Mouse (Mus musculus) intestine, embryonic 16.5 days (tissue): ENCODE measurements around the gene Zfp563. TPM values are rescaled to one million over a fixed set of nuclear protein-coding genes. Genes with fewer than 3 reads are reported as not detected.
A peak's percentile ranks its signal among the peaks of the same experiment; 100 is the strongest.

Experiments
- ATAC-seq: fragments of 200-750 bp; cut with Nextera tagmentation; 2 replicates; pipeline ENCODE4 v1.8.0; 2017; ENCODE audit warnings: moderate TSS enrichment, moderate library complexity
- H3K27ac ChIP-seq: fragments of 300-500 bp; sonication (generic); 2 replicates; pipeline ENCODE4 v1.5.1; 2014; ENCODE audit warnings: mild to moderate bottlenecking, low read length
- H3K27me3 ChIP-seq: fragments of 300-500 bp; sonication (generic); replicated peaks from 2 replicates; pipeline ENCODE4 v1.6.1; 2014; ENCODE audit warnings: low read length, control low read depth, mixed read lengths; ENCODE audit not compliant: control insufficient read depth, insufficient read depth
- H3K36me3 ChIP-seq: fragments of 300-500 bp; sonication (generic); 2 replicates; pipeline ENCODE4 v1.6.1; 2014; ENCODE audit warnings: low read length, control low read depth; ENCODE audit not compliant: control insufficient read depth, insufficient read depth
- H3K4me1 ChIP-seq: fragments of 300-500 bp; sonication (generic); 2 replicates; pipeline ENCODE4 v1.6.1; 2014; ENCODE audit warnings: low read length, control low read depth, mixed read lengths; ENCODE audit not compliant: control insufficient read depth, insufficient read depth
- H3K4me2 ChIP-seq: fragments of 300-500 bp; sonication (generic); 2 replicates; pipeline ENCODE4 v1.6.1; 2014; ENCODE audit warnings: low read depth, low read length, control low read depth
- H3K4me3 ChIP-seq: fragments of 300-500 bp; sonication (generic); 2 replicates; pipeline ENCODE4 v1.5.1; 2014; ENCODE audit warnings: mild to moderate bottlenecking, low read length
- H3K9ac ChIP-seq: fragments of 300-500 bp; sonication (generic); 2 replicates; pipeline ENCODE4 v1.6.1; 2014; ENCODE audit warnings: low read depth, low read length
- H3K9me3 ChIP-seq: fragments of 300-500 bp; sonication (generic); 2 replicates; pipeline ENCODE4 v1.6.1; 2016; ENCODE audit warnings: low read length, control low read depth; ENCODE audit not compliant: control insufficient read depth
- WGBS: fragments of 180-500 bp; shearing (Covaris S2); extraction: QIAGEN DNeasy Blood & Tissue Kit; methylation state at CpG from one replicate; pipeline ENCODE4 v1.1.7; 2014; 5-methylcytosine and 5-hydroxymethylcytosine counted together
- polyA plus RNA-seq: library from polyadenylated mRNA; unstranded; fragments of >200 nt; fragmentation: Nextera tagmentation; extraction: Ambion mirVana; gene quantifications from 2 replicates; pipeline ENCODE4 v1.2.1, GENCODE M21; 2015

Gene Zfp563
- polyA plus RNA-seq = 5.1 and 5.2 TPM in 2 replicates

DNA sequence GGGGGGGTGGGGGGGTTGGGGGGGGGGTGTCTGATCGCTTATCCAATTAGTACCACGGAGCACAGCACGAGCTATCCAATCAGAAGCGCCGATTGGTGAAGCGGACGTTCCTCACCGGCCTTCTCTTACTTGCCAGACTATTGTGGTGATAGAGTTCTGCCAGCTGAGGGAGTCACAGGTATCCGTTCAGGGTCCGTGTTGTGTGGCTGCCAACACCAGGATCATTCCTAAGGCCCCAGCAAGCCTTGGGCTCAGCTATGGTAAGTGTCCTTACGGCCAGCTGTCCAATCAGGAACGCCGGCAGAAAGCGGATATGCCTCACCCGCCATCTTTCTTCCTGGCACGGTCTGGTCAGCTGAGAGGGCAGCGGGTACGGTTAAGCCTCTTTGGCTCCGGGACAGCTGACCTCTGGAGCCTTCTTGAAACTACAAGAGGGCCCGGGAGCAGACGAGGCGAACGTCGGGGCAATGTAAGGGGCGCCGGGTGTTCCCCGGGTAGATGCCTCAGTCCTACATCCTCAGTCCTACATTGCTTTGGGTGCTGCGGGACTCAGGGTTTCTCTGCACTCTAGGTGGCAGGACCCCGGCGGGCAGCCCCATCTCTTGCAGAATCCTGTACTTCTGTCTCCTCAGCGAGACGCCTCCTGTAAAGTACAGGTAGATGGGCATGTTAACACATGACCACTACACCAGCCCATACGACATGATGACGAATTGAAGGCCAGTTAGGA lies at the start of gene Zfp563:
Zfp563 (plus strand) TSS at position 91 of the 730 bp plus-strand sequence.
- Histone ChIP-seq H3K27me3 (no peaks in the 10 kb centered on the region), H3K27ac (peak within 1 kb of the TSS; percentile 90), H3K36me3 (no peaks in the 10 kb centered on the region), H3K9ac (peak within 1 kb of the TSS; percentile 74), H3K9me3 (no peaks in the 10 kb centered on the region), H3K4me1 (peaks cover 5% of the 10 kb centered on the region), H3K4me3 (peak within 1 kb of the TSS; percentile 58), H3K4me2 (peak within 1 kb of the TSS; percentile 68)
- peak; percentile 91 for ATAC-seq
- WGBS = 3% methylated on average over 34 of the region's 34 CpGs

DNA sequence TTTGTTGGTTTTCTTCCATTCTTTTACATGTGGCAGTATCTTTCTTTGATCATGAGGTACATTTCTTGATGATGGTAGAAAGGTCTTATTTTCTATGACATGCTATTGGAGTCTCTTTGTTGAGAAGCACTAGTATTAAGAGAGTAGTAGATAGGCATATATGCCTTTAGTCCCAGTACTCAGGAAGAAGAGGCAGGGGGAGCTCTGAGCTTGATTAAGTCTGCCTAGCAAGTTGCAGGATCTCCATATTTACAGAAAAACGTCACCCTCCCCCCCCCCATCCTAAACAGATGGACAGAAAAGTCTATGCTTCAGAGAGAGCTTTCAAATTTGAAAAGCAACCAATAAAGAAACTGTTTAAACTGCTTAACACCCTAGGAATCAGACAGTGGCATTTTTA lies 30.3 kb upstream of the Zfp563 start:
- Histone ChIP-seq H3K27me3 (no peaks in the 10 kb centered on the region), H3K27ac (no peak overlapping the region), H3K9ac (no peak overlapping the region), H3K4me3 (no peak overlapping the region), H3K4me1 (no peaks in the 10 kb centered on the region), H3K9me3 (no peaks in the 10 kb centered on the region), H3K4me2 (no peak overlapping the region), H3K36me3 (no peaks in the 10 kb centered on the region)
- ATAC-seq = no peak
- 9% methylated on average over 1 of the region's 1 CpGs for WGBS

DNA sequence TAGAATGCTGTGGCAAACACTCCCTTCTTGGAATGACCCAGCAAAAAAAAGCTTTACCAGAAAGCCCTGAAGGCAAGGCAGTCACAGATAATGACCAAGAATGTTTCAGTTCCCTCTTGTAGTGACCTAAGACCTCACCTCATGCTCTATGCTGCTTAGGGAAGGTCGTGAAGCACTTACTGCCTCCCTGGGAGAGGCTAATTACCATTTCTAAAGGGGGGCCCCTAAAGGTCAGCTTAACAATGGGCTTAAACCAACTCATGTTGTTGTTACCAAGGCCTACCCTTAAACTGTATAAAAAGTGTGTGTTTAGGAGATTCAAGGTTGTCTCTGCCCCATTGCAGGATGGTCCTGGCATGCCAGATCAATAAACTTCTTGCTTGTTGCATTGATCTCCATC lies 26.1 kb upstream of the Zfp563 start:
- no peaks in the 10 kb centered on the region for H3K36me3 ChIP-seq
- H3K4me3 ChIP-seq = no peak overlapping the region
- H3K27ac ChIP-seq = no peak overlapping the region
- no peaks in the 10 kb centered on the region for H3K9me3 ChIP-seq
- ATAC-seq = no peak
- H3K9ac ChIP-seq = no peak overlapping the region
- no peak overlapping the region for H3K4me2 ChIP-seq
- H3K4me1 ChIP-seq = no peaks in the 10 kb centered on the region
- WGBS = 0% methylated on average over 1 of the region's 1 CpGs
- no peaks in the 10 kb centered on the region for H3K27me3 ChIP-seq

DNA sequence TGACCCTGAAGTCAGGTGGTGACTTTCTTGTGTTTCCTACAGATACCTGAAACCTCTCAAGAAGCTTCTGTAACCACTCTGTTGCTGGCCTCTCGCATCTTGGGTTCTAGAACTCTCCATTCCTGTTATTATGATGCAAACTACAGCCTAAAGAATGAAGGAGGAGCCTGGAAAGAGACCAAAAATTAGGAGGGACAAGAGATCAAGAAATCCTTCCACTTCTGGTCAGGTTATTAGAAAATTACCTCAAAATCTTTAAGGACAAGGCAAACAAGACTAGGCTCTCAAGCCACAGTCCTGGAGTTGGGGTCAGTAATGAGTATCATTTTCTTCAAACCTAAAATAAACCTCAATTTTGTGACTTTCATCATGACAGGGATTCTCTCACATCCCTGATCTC lies 21.2 kb upstream of the Zfp563 start, which contains the start of gene 4921501E09Rik:
4921501E09Rik (minus strand) TSS at position 101 of the 400 bp plus-strand sequence.
- Histone ChIP-seq H3K9me3 (no peaks in the 10 kb centered on the region), H3K4me1 (no peaks in the 10 kb centered on the region), H3K4me2 (no peak within 1 kb of the TSS), H3K9ac (no peak within 1 kb of the TSS), H3K27ac (no peak within 1 kb of the TSS), H3K36me3 (no peaks in the 10 kb centered on the region), H3K27me3 (no peaks in the 10 kb centered on the region), H3K4me3 (no peak within 1 kb of the TSS)
- WGBS = 48% methylated on average over 1 of the region's 1 CpGs
- ATAC-seq = no peak

DNA sequence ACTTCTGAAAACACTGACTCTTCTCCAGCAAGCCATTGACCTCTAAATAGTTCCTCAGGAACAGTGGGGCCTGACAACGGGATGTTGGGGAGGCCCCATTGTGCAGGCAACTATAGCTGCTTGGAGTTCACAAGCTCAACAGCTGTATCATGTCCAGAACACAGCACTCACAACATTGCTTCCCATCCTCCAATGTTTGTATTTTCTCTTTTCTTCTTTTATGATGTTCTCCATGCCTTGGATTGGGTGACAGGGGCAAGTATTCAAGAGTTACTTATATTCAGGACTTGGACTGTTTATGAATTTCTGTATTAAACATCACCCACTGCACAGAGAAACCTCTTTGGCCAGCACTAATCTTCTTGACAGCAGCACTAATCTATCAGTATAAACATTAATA lies 2.5 kb downstream of the Zfp563 start:
- no peak for ATAC-seq
- Histone ChIP-seq H3K4me3 (no peak overlapping the region), H3K36me3 (no peaks in the 10 kb centered on the region), H3K27me3 (no peaks in the 10 kb centered on the region), H3K27ac (peak overlapping the region; percentile 92; the same call in 1 of the 2 replicates), H3K9me3 (no peaks in the 10 kb centered on the region), H3K4me1 (peaks cover 5% of the 10 kb centered on the region), H3K4me2 (no peak overlapping the region), H3K9ac (no peak overlapping the region)
- 74% methylated on average over 1 of the region's 1 CpGs for WGBS

DNA sequence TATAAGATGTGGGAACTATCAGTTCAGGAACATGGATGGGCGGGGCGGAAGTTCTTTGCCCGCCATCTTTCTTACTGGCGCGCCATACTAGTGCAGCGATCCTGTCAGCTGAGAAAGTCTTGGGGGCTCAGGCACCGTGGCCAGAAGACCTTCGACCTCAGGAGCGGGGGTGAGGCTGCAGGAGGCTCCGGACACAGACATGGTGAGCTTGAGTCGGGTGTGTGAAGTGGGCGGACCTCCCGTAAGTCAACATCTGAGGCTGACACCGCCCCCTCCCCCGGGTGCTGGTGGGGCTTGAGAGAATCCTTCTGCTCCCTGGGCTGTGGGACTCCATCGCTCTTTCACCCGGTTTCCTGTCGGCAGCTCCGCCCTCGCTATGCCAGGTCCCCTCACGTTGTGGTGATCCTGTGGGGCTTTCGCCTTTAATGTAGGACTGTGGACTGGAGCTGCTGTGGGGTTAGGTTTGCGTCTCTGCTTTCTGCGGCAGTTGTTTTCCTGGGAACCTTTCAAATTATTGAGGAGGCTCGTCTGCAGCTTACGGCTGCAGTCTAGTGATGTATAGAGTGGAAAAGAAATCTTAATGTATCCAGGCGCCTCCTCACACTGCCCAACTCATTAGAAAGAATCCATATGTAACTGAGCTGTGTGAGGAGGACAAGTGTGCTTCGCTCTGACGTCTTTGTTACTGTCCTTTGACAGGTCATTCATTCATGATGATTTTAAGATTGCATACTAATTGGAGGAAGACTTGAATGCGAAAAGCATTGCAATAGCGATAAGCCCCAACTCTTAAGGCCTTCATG lies 3.5 kb downstream of the Zfp563 start:
- no peaks in the 10 kb centered on the region for H3K36me3 ChIP-seq
- peak overlapping the region; percentile 92 for H3K27ac ChIP-seq
- no peaks in the 10 kb centered on the region for H3K9me3 ChIP-seq
- WGBS = 2% methylated on average over 31 of the region's 31 CpGs
- peak overlapping the region; percentile 81 for H3K9ac ChIP-seq
- no peaks in the 10 kb centered on the region for H3K27me3 ChIP-seq
- peaks cover 5% of the 10 kb centered on the region for H3K4me1 ChIP-seq
- ATAC-seq = peak; percentile 79
- H3K4me3 ChIP-seq = peak overlapping the region; percentile 80
- peak overlapping the region; percentile 63 for H3K4me2 ChIP-seq

DNA sequence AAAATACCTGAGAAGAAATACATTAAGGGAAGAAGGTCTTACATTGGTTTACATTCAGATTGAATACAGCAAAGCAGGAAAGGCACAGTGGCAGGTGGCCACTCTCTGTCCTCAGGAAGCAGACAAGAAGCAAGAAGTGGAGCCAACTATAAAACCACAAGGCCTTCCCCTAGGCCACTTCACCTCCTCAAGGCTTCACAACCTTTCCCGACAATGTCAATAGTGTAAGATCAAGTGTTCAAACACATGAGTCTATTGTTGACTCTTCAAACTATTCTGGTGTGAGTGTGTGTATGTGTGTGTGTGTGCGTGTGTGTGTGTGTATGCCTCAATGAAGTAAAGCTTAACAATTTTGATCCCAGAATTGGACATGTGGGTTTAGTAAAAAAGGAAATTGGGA lies 8.3 kb downstream of the Zfp563 start:
- H3K9ac ChIP-seq = no peak overlapping the region
- no peaks in the 10 kb centered on the region for H3K36me3 ChIP-seq
- no peak overlapping the region for H3K4me3 ChIP-seq
- no peaks in the 10 kb centered on the region for H3K9me3 ChIP-seq
- ATAC-seq = no peak
- no peaks in the 10 kb centered on the region for H3K27me3 ChIP-seq
- H3K4me2 ChIP-seq = no peak overlapping the region
- H3K27ac ChIP-seq = no peak overlapping the region
- peaks cover 5% of the 10 kb centered on the region for H3K4me1 ChIP-seq
- WGBS = 87% methylated on average over 2 of the region's 2 CpGs

DNA sequence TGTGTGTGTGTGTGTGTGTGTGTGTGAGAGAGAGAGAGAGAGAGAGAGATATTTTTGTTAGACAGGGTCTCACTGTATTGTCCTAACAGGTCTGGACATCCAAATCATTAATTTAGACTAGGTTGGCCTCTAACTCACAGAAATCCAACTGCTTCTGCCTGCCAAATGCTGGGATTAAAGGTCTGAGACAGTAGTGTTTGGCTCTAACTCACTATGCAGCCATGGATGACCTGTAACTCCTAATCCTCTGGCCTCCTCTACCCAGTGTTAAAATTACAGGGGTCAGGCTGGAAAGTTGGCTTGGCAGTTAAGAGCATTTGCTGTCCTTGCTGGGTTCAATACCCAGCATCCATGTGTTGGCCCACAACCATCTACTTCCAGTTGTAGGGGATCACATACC lies 35.4 kb downstream of the Zfp563 start:
- no peak overlapping the region for H3K9ac ChIP-seq
- H3K27ac ChIP-seq = no peak overlapping the region
- H3K36me3 ChIP-seq = no peaks in the 10 kb centered on the region
- H3K27me3 ChIP-seq = no peaks in the 10 kb centered on the region
- H3K9me3 ChIP-seq = no peaks in the 10 kb centered on the region
- H3K4me1 ChIP-seq = no peaks in the 10 kb centered on the region
- H3K4me2 ChIP-seq = no peak overlapping the region
- no peak for ATAC-seq
- H3K4me3 ChIP-seq = no peak overlapping the region

DNA sequence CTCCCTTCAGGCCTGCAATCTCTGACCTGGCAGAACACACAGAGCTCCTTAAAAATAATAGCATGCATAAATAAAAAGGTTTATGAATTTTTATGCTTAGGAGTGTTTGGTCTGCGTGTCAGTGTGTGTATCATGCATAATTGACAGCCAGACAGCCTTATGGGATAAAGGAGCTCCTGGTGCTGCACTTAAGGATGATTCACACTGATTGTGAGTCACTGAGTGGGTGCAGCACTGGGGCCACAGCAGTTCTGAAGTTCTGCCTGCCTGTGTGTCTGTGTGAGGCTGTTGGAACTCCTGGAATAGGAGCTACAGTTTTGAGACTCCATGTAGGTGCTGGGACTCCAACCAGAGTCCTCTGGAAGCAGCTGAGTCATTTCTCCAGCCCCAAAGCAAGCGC lies 37.1 kb downstream of the Zfp563 start:
- Histone ChIP-seq H3K4me3 (no peak overlapping the region), H3K9me3 (no peaks in the 10 kb centered on the region), H3K27me3 (no peaks in the 10 kb centered on the region), H3K9ac (no peak overlapping the region), H3K4me2 (no peak overlapping the region), H3K27ac (no peak overlapping the region), H3K36me3 (no peaks in the 10 kb centered on the region), H3K4me1 (no peaks in the 10 kb centered on the region)
- 67% methylated on average over 2 of the region's 2 CpGs for WGBS
- ATAC-seq = no peak
